Mouse (Mus musculus): Measurements from ENCODE around the gene Gast. TPM values are rescaled to one million over a fixed set of nuclear protein-coding genes. Genes with fewer than 3 reads are reported as not detected.
"Not testable (repeated sequence)": the region's sequence is repeated elsewhere in the genome, so short reads cannot be mapped to it uniquely, and the experiment has no call there.

Gast gene
- total RNA-seq, 4 experiments from 2014 or later: not detected

- not testable (repeated sequence) for DNase-seq (ENCODE audit: low spot score in 2 of 2)
Measured at GRCm38 (mm10) chr11:100320701-100321410, 13.4 kb upstream of the Gast start.

DNA sequence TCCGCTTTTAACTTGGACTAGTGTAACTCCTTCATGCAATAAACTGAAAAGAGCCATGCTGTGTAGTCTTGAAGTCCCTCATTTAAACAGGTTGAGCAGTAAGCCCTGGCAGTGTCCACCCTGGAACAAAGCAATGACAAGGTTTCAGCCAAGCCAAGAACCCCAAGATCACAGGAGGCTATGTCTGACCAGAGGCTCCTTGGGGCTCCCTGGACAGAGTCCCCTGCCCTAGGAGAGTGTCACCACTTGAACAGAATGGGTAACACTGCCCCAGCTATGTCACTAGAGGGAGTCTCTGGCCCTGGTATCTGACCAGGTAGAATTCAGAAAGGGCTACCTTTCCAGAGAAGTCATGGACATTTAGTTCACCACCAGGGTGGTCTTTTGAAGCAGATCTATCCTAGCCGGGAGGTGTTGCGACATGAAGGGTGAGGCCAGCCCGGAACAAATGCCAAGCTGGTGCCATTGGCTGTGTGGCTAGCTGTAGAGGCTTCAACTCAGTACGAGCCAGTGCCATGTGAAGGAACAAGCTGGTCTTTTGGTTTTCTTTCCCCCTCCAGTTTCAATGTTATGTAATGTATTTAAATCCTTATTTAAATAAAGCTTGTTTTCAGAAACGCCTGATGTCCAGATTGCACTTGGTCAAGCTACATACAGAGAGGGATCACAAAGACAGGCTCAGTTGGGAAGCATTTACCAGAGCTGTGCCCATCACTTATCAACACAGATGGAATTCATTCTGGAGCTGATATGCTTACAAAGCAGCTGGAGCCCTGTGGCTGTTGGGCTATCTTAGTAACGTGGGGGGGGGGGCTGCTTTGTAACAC, 12.5 kb upstream of the Gast start:
- DNase-seq (ENCODE audit: low spot score in 2 of 2): not testable (repeated sequence)

- no peak for DNase-seq (ENCODE audit: low spot score in 2 of 2)
Measured at GRCm38 (mm10) chr11:100322591-100323258, 11.5 kb upstream of the Gast start.

- DNase-seq (ENCODE audit: low spot score in 2 of 2): peak in 1 of 2 experiments; percentile 27
Measured at GRCm38 (mm10) chr11:100323578-100323977, 10.6 kb upstream of the Gast start.

DNA sequence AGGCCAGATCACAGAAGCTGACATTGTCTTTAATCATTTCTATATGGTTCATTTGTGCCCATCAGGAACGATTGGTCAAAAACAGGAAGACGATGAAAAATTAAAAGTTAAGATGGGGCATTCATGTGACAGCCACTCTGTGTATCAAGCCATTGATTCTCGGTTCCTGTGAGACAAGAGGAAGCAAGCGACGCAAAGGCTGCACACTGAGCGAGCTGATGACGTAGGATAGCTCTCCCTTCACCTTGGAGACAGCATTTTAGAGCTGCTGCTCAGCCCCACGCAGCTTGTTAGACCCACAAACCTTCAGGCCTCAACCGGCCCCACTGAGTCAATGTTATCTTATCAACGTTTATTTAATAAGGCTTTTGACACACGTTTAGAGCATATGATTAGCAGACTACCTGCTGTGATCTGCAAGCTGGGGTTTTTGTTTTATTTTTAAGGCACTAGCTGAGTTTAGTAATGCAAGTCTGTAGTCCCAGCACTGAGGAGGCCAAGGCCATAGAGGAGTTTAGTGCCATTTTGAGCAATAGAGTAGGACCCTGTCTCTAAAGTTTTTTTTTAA, 9.1 kb upstream of the Gast start:
- no peak for DNase-seq (ENCODE audit: low spot score in 2 of 2)

- no peak for DNase-seq (ENCODE audit: low spot score in 2 of 2)
Measured at GRCm38 (mm10) chr11:100327316-100327715, 6.9 kb upstream of the Gast start.

DNA sequence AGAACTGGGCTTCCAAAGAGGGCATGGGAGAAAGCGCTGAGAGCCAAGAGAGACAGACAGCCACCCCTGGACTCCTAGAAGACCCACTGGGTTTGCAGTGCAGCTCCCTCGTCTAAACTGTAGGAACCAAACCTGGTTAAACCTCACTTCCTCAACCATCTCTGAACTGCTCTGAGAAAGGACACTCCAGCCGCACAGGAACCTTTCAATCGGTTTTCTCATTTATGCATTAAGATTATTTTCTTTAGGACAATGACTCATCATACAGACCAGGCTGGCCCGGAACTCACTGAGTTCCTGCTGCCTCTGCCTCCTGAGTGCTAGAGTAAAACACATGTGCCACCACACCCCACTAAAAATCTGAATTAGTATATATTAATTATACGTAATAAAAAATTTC, 6.4 kb upstream of the Gast start:
- no peak for DNase-seq (ENCODE audit: low spot score in 2 of 2)

GRCm38 (mm10) chr11:100330235-100330634, 4.0 kb upstream of the Gast start:
- DNase-seq (ENCODE audit: low spot score in 2 of 2): no peak

GRCm38 (mm10) chr11:100330816-100331375, 3.3 kb upstream of the Gast start:
- not testable (repeated sequence) for DNase-seq (ENCODE audit: low spot score in 2 of 2)

- no peak for DNase-seq (ENCODE audit: low spot score in 2 of 2)
Measured at GRCm38 (mm10) chr11:100332766-100333515, 1.3 kb upstream of the Gast start.

GRCm38 (mm10) chr11:100335731-100336130, 1.5 kb downstream of the Gast start:
- no peak for DNase-seq (ENCODE audit: low spot score in 2 of 2)

GRCm38 (mm10) chr11:100344269-100344668, 10.1 kb downstream of the Gast start:
- no peak for DNase-seq (ENCODE audit: low spot score in 2 of 2)

DNA sequence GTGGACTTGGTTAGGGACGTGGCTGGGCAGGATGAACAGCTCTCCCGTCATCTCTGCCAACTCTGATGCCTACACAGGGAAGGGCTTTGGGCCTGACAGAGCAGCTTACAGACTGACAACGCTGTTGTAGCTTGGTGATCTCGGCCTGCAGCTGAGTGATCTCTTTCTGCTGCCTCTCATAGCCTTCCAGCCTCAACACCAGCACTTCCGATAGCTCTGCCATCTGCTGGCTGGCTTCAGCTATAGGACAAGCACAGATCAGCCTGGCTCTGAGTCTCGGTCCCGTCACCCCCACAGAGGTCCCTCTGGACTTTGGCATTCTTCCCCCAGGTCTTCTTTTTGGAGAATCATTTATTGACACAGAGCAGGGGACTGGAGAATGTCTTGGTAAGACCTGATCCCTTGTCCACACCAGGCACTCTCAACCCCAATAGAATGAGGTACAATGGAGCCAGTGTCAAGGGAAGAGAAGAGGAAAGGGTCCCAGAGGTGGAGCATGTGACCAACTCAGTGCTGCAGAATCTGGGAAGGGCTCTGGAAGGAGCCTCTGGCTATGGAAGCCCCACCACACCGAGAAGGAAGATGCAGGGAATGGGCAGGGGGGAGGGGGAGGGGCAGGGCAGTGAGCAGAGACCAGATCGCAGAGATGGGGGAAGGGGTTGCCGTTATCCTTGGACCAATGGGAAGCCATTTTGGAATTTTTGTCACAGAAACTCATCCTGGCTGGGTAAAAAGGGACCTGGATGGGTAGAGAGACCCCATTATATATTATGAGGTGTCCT, 18.1 kb downstream of the Gast start:
- no peak for DNase-seq (ENCODE audit: low spot score in 2 of 2)

DNA sequence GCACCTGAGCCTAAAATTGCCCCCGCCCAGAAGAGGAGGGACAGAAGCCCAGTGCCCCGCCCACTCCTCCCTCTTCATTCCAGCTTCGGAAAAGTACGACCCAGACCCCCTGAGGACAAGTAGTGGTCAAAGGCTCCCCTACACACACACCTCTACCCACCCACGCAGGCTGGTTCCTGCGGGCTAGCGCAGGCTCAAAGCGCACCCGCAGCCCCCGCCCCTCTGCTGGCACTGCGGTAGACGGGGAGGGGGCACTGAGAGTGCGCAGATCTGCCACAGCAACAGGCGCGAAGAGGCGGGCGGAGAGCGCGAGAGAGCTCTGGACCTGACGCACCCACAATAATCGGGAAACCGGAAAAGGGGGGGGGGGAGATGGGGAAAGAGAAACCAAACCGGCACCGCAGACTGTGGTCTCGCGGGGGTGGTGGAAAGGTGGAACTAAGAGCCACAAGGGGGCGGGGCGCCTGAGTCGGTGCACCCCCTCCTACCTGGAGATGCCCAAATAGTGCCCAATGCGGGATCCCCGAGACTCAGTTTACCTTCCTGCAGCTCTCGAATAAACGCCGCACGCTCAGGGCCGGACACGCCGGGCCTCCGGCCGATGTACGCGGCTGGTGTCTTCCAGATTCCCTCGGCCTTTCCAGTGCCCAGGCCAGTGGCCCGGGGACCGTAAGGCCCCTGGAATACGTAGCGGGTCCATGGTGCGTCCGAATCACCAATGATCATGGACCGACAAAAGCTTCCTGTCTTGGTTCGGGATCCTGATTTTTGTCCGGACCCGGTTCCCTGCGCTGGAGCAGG, 21.1 kb downstream of the Gast start:
- no peak for DNase-seq (ENCODE audit: low spot score in 2 of 2)

DNA sequence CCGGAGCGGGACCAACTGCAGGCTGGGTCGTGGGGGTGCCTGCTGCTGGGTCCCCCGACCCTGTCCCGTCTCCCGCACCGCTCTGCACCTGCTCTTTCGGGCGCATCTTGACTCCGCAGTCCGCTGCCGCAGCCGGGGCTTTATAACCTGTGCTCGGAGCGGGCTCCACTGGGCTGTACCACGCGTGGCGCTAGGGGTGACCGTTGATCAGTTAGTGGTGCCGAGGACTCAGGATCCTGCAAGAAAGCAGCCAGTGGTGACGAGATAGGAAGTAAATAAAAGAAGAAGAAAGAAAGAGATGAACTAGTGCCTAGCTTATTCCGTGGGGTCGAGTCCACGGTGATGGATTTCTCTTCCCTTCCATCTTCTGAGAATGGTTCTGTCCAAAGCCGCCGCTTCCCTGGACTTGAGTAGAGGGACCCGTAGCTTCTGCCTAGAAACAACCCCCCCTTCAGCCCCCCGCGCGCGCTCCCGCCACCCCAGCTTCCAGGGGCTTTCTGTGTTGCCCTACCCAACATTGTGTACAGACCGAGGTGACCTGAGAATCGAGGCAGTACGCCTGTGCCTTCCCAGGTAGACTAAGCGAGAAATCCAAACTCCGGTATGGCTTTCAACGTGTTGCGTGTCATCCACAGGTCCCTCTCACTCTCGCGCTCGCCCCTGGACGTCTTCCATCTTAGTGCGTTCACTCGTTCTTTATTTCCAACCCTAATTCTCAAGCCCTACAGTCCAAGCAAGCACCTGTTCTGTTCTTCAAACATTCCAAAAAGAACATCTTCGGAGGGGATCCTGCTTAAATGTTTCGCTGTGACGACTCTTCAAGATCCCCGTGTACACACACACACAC, 22.0 kb downstream of the Gast start, which contains the start of gene Hap1:
Gene Hap1, minus strand, starts transcription at position 157 of the 847 bp plus-strand sequence.
- peak in 1 of 2 experiments; percentile 34 for DNase-seq (ENCODE audit: low spot score in 2 of 2)

GRCm38 (mm10) chr11:100356819-100357211, 22.6 kb downstream of the Gast start:
- no peak for DNase-seq (ENCODE audit: low spot score in 2 of 2)

DNA sequence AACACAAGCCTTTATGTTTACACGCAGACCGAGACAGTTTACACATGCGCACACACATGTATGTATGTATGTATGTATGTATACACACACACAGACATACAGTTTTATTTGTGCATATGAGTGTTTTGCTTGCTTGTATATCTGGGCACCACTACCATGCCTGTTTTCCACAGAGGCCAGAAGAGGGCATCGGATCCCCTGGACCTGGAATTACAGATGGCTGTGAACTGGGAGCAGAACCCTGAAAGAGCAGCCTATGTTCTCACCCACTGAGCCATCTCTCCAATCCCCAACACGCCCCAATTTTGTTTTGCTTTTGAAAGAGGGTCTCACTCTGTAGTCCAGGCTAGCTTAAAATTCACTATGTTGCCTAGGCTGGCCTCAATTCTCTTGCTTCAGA, 23.2 kb downstream of the Gast start:
- no peak for DNase-seq (ENCODE audit: low spot score in 2 of 2)

DNA sequence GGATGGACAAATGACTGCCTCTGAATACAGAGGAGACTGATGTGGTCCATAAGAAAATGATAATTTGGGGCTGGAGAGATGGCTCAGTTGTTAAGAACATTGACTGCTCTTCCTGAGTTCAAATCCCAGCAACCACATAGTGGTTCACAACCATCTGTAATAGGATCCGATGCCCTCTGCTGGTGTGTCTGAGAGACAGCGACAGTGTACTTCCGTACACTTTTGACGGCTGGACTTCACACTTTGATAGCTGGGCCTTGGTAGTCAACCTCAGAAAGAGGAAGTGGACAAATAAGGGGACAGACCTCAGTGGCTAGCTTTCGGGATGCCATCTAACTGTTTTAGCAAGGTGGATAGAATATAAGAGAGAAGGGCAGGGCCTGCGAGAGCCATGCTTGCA, 26.0 kb downstream of the Gast start:
- DNase-seq (ENCODE audit: low spot score in 2 of 2): no peak

Data from gastrocnemius, adult 8-10 months (tissue).